Mouse (Mus musculus) adipocyte (in vitro differentiated cells): Measurements from ENCODE around the gene Tmem110.
A peak's percentile ranks its signal among the peaks of the same experiment; 100 is the strongest.

Source experiments
- DNase-seq: peaks from one replicate; pipeline ENCODE4 v3.0.0-alpha.2; 2016; ENCODE audit warnings: low spot score

The Tmem110 gene

GRCm38 (mm10) chr14:30862368-30862767, 37.0 kb downstream of the Tmem110 start:
- DNase-seq: no peak

GRCm38 (mm10) chr14:30865311-30865710, 39.9 kb downstream of the Tmem110 start:
- peak; percentile 39 for DNase-seq

DNA sequence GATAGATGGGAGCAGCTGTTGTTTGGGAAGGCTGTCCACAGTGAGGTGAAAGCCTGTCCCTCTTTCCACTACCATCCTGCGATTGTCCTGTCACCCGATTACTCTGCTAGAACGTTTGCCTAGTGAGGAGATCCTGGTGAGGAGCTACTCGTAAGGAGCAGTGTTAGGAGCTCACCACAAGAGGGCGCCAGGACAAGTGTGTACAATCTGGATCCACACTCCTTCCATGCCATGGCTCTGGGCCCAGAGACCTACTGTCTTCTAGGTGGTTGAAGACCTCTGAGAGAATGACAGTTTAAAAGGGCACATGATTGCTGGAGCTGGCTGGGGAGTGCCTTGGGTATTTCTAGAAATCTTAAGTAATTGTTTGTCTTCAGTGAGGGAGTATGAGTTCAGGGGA, 41.7 kb downstream of the Tmem110 start:
- DNase-seq: peak; percentile 90

- no peak for DNase-seq
Observed at GRCm38 (mm10) chr14:30868826-30869225, 43.4 kb downstream of the Tmem110 start.

- no peak for DNase-seq
Observed at GRCm38 (mm10) chr14:30869391-30869801, 44.0 kb downstream of the Tmem110 start.

GRCm38 (mm10) chr14:30870206-30871147, 45.1 kb downstream of the Tmem110 start:
- peak; percentile 65 for DNase-seq

GRCm38 (mm10) chr14:30874095-30874700, 48.8 kb downstream of the Tmem110 start:
- DNase-seq: no peak

DNA sequence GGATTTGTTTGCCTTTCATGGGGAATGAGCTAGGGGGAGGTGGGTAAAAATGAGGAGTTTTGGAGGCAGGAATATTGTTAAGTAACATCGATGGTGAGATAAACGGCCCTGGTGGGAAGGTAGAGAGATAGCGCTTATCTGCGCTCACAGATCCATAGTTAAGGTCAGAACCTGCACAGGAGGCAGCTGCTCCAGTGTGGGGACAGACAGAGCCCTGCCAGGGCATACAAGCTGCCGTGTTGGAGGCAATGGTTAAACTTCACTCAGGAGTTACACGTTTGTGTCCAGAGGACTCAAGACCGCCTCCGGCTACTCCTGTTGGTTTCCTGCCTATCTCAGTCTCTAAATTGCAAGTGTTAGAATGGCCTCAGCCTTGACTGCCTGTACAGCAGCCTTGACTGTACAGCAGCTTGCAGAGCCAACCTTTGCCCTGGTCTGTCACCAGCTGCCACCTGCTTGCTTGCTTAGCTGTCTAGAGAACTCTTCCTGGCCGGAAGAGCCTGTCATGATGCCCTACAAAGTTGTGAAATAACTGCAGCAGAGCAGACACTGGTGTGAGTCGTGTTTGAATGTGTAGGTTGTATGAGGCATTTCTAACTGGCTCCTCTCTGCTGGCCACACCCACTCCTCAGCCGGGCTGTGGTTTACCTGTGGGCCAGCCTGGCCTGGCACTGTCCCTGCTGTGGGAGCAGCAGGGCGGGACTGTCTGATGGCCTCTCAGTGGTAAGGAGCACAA, 49.9 kb downstream of the Tmem110 start:
- peak; percentile 59 for DNase-seq

- DNase-seq: no peak
Observed at GRCm38 (mm10) chr14:30875955-30876354, 50.6 kb downstream of the Tmem110 start.

- DNase-seq: no peak
Observed at GRCm38 (mm10) chr14:30876451-30876850, 51.1 kb downstream of the Tmem110 start.

GRCm38 (mm10) chr14:30877827-30878226, 52.4 kb downstream of the Tmem110 start:
- DNase-seq: no peak

DNA sequence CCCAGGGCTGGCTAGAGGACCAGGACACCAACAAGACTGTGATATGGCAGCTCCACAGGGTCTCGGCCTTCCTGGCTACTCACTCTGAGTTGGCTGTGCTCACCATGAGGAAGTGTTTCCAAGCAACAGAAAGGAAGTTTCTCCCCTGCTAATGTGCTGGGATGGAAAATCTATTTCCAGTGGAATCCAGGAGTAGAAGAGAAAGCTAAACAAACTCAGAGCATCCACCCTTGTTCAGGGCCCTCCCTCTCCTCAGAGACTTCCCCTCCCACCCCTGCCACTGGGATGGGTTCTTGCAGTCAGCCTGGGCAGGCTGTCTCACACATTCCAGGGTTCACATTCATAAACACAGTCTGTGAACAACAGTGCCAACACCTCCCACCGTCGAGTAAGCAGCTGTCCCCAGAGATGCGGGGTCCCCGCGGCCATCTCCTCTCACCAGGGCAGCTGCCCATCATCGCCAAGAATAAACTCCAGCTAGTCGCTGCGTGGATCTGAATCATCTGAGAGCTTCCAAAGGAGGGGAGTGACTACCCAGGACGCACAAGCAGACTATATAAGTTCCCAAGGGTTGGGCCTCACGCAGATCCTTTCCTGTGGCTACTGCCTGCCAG, 53.7 kb downstream of the Tmem110 start, which contains the start of gene Mustn1:
Gene Mustn1 (plus strand): TSS at position 243 of the 614 bp plus-strand sequence.
- DNase-seq: peak; percentile 62

- DNase-seq: no peak
Observed at GRCm38 (mm10) chr14:30879794-30880193, 54.4 kb downstream of the Tmem110 start.

DNA sequence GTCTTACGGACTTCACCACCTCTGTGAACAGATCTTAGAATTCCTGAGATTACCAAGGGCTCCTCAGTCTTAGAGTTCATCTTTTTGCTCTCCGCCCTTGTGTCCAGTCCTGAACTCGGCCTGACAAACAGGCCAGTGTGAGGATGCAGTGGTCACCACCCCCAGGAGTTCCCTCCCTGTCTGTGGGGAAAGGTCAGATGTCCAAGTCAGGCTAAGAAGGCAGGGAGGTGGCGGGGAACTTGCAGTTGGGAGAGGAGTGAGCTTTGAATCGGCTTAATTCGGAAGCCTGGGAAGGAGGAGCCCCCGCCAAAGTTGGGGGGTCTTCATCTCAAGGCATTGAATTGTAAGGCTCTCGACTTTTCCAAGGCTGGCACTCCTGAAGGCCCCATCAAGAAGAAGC, 54.9 kb downstream of the Tmem110 start:
- peak; percentile 24 for DNase-seq

- DNase-seq: peak; percentile 72
Observed at GRCm38 (mm10) chr14:30880811-30881717, 55.7 kb downstream of the Tmem110 start.

GRCm38 (mm10) chr14:30881718-30882108, 56.3 kb downstream of the Tmem110 start:
- no peak for DNase-seq

DNA sequence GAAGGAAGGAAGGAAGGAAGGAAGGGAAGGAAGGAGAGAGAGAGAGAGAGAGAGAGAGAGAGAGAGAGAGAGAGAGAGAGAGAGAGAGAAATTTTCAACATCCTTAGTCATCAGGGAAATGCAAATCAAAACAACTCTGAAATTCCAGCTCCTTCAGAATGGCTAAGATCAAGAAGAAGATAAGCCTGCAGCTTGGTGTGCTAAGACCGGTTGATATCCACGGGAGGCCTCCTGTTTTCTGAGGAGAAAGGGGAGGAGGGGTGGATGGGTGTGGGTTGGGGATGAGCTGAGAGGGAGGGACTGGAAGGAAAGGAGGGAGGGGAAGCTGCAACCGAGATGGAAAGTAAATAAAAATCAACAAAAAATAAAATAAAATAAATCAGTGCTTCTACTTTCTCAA, 59.9 kb downstream of the Tmem110 start:
- DNase-seq: no peak

DNA sequence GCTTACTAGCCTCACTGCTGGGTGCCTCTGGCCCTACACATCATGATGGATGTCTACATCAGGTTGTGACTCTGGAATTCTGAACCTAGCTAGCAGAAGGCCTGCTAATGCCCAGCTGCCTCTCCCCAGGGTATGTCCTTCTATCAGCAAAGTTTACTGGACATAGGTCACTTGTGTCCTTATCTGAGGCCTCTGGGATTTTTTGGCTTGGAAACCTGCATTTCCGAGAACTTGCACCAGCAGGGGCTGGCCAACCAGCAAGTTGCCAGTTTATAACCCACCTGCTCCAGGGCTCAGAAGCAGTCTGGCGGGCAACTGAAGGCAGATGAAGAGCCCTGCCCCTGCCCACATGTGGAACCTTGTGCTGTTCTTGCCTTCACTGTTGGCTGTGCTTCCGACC, 60.8 kb downstream of the Tmem110 start, which contains the start of gene Itih4:
Gene Itih4 (plus strand): TSS at position 273 of the 400 bp plus-strand sequence.
- no peak for DNase-seq

DNA sequence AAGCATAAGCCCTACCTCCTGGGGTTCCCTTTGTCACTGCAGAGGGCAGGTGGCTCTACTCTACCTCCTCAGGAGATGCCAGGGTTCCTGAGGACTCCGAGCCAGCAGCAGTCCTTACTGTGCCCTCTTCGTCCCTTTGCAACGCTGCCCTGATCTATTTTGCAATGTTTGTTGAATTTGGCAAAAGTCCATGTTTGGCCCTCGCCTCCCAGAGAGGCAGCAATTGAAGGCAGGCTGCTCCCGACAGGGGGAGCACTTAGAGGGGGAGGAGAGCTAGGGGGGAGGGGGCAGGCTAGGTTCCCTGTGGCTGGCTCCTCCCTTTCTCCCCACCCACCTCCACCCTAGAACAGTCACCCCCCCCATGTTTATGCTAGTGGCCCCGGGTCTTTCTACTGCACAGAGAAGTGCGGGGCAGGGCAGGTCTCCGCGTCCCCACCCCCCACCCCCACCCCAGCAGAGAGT, 62.9 kb downstream of the Tmem110 start:
- DNase-seq: peak; percentile 89

DNA sequence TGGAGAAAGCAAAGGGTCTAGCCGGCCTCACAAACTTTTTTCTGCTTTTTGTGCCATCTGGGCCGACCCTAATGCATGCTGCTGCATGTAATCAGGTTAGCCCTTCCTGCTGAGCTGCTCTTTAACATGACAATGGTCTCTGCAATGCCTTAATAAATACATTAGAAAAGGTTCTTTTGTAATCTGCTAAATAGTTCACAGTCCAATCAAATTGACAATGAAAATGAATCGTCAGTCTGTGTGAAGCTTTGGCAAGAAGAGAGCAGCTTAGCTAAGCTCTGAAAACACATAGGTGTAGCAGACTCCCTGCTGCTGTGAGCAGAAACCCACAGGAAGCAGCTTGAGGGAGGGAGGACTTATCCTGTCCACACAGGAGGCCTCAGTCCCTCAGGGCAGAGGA, 74.6 kb downstream of the Tmem110 start:
- no peak for DNase-seq

DNA sequence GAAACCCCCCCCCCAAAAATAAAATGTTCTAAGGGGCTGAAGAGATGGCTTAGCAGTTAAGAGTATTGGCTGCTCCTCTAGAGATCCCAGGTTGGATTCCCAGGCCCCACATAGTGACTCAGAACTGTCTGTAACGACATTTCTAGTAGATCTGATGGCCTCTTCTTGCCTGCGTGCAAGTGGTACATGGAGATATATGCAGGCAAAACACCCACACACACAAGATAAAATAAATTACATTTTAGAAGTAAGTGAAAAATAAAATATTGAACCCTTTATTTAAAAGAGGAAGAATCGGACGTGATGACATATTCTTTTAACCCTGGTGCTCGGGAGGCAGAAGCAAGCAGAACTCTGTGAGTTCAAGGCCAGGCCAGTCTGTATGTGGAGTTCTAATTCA, 77.2 kb downstream of the Tmem110 start:
- DNase-seq: no peak
